8 mouse cellular contexts compared by ENCODE assay signal in genomic region chr17:50509251-50510104, GRCm38 (mm10). TPM values are rescaled to one million over a fixed set of nuclear protein-coding genes. Genes with fewer than 3 reads are reported as not detected.
DNase-seq lines count a peak whose midpoint lies in the region; ATAC-seq and TF ChIP-seq lines count a peak whose summit lies in the region.

Gene Plcl2 (plus strand): TSS chr17:50509403.

- peak within 1 kb of the TSS; percentile 74 for H3K4me2 ChIP-seq in embryonic facial prominence, embryonic 12.5 days (replicated peaks)
- peak within 1 kb of the TSS; percentile 71 for H3K4me2 ChIP-seq in limb, embryonic 14.5 days (replicated peaks; ENCODE audit: low read depth, low read length, severe bottlenecking)
- H3K4me2 ChIP-seq in midbrain, embryonic 15.5 days = peak within 1 kb of the TSS; percentile 58

- H3K36me3 ChIP-seq in embryonic facial prominence, embryonic 12.5 days = no peaks in the 10 kb centered on the region
- H3K36me3 ChIP-seq in limb, embryonic 14.5 days (ENCODE audit: control insufficient read depth, insufficient read depth, low read length) = no peaks in the 10 kb centered on the region
- H3K36me3 ChIP-seq in midbrain, embryonic 15.5 days (replicated peaks) = no peaks in the 10 kb centered on the region

- no peak for TF ChIP-seq POLR2A in limb, embryonic 14.5 days (IDR thresholded peaks at IDR 0.05; ENCODE audit: borderline replicate concordance, extremely low read depth, insufficient read depth, insufficient read length)

- peak within 1 kb of the TSS; percentile 88 for H3K27ac ChIP-seq in embryonic facial prominence, embryonic 12.5 days
- peak within 1 kb of the TSS; percentile 82 for H3K27ac ChIP-seq in limb, embryonic 14.5 days (replicated peaks; ENCODE audit: low read depth, low read length)
- peak within 1 kb of the TSS; percentile 93 for H3K27ac ChIP-seq in midbrain, embryonic 15.5 days

- peaks cover 5% of the 10 kb centered on the region; the same call in 1 of the 2 replicates for H3K4me1 ChIP-seq in embryonic facial prominence, embryonic 12.5 days
- H3K4me1 ChIP-seq in limb, embryonic 14.5 days (ENCODE audit: control insufficient read depth, insufficient read depth, low read length) = peaks cover 8% of the 10 kb centered on the region
- H3K4me1 ChIP-seq in midbrain, embryonic 15.5 days = peaks cover 37% of the 10 kb centered on the region

- peak within 1 kb of the TSS; percentile 80 for H3K4me3 ChIP-seq in embryonic facial prominence, embryonic 12.5 days
- peak within 1 kb of the TSS; percentile 86 for H3K4me3 ChIP-seq in limb, embryonic 14.5 days (replicated peaks; ENCODE audit: low read length)
- peak within 1 kb of the TSS; percentile 78 for H3K4me3 ChIP-seq in midbrain, embryonic 15.5 days

- peak within 1 kb of the TSS; percentile 87 for H3K9ac ChIP-seq in embryonic facial prominence, embryonic 12.5 days
- peak within 1 kb of the TSS; percentile 93 for H3K9ac ChIP-seq in limb, embryonic 14.5 days (ENCODE audit: low read depth, low read length, severe bottlenecking)
- peak within 1 kb of the TSS; percentile 79 for H3K9ac ChIP-seq in midbrain, embryonic 15.5 days

- DNase-seq in left cerebral cortex, adult 18-20 months (ENCODE audit: low spot score in 2 of 2) = peak; percentile 37 to 55
- DNase-seq in left cerebral cortex, adult 11 months (ENCODE audit: low spot score) = no peak
- DNase-seq in heart, adult 18-20 months = peak; percentile 64 to 73
- peak; percentile 69 for DNase-seq in kidney, adult 18-20 months
- DNase-seq in limb, embryonic 14.5 days (ENCODE audit: low spot score) = no peak
- peak; percentile 66 to 78 for DNase-seq in spleen, adult 18-20 months

- WGBS in embryonic facial prominence, embryonic 12.5 days = under 1% methylated on average over 81 of the region's 95 CpGs
- WGBS in limb, embryonic 14.5 days = under 1% methylated on average over 78 of the region's 95 CpGs
- under 1% methylated on average over 83 of the region's 95 CpGs for WGBS in midbrain, embryonic 15.5 days

- peak; percentile 79 for ATAC-seq in embryonic facial prominence, embryonic 12.5 days (ENCODE audit: insufficient number of reproducible peaks, insufficient read depth, low FRiP score, low TSS enrichment)
- ATAC-seq in limb, embryonic 14.5 days (ENCODE audit: low FRiP score, low read depth) = peak; percentile 50
- ATAC-seq in midbrain, embryonic 15.5 days (replicated peaks) = peak; percentile 65

- 0 out of 2 replicates have a peak, but pooled peaks cover 4% of the 10 kb centered on the region for H3K27me3 ChIP-seq in embryonic facial prominence, embryonic 12.5 days
- H3K27me3 ChIP-seq in limb, embryonic 14.5 days (ENCODE audit: control insufficient read depth, insufficient read depth, low read length) = peaks cover 5% of the 10 kb centered on the region; the same call in 1 of the 2 replicates
- H3K27me3 ChIP-seq in midbrain, embryonic 15.5 days (replicated peaks) = 0 out of 2 replicates have a peak, but pooled peaks cover 3% of the 10 kb centered on the region

- H3K9me3 ChIP-seq in embryonic facial prominence, embryonic 12.5 days = no peaks in the 10 kb centered on the region
- no peaks in the 10 kb centered on the region for H3K9me3 ChIP-seq in limb, embryonic 14.5 days (ENCODE audit: control insufficient read depth, low read length)
- no peaks in the 10 kb centered on the region for H3K9me3 ChIP-seq in midbrain, embryonic 15.5 days

RNA-seq across cellular contexts. Expression of gene Plcl2, which starts in this region (rescaled TPM):
- total RNA-seq in left cerebral cortex, adult 18-20 months (2021) = 10 to 100 TPM; 91.8 to 94.5 TPM
- 5.9 and 6.1 TPM in 2 replicates for polyA plus RNA-seq in embryonic facial prominence, embryonic 12.5 days (2016; fragmentation: Nextera tagmentation; extraction: Ambion mirVana)
- 1 to 10 TPM; 8.7 to 9.1 TPM for total RNA-seq in heart, adult 18-20 months (2021)
- 5.8 and 6.7 TPM in 2 replicates for polyA plus RNA-seq in limb, embryonic 14.5 days (2012; rRNA removed)
- 4.9 and 5.2 TPM in 2 replicates for polyA plus RNA-seq in limb, embryonic 14.5 days (2014; fragmentation: Nextera tagmentation; extraction: Ambion mirVana)
- 9.6 and 11.4 TPM in 2 replicates for polyA plus RNA-seq in midbrain, embryonic 15.5 days (2015; fragmentation: Nextera tagmentation; extraction: Ambion mirVana)

Comparison
In these comparisons a context has a peak if more than half of its experiments do, and no peak if none do; other contexts are left out.
1. RNA of gene Plcl2 (total RNA-seq): 91.8 to 94.5 TPM in left cerebral cortex, adult 18-20 months; 8.7 to 9.1 TPM in heart, adult 18-20 months; every median in the first group is over 4 times any median in the second.
2. DNase-seq: peak in left cerebral cortex, adult 18-20 months (2 of 2), heart, adult 18-20 months (2 of 2), kidney, adult 18-20 months (single experiment) and spleen, adult 18-20 months (2 of 2); none in left cerebral cortex, adult 11 months (single experiment) and limb, embryonic 14.5 days (single experiment).
3. Peak in every context shown above with its lines, with median percentiles within 50 percentile points of each other: ATAC-seq, H3K27ac ChIP-seq, H3K4me2 ChIP-seq, H3K4me3 ChIP-seq and H3K9ac ChIP-seq.